Mouse (Mus musculus) cerebral cortex, adult 2 months (tissue): ENCODE results near the gene Exoc3l.

Source experiments
- WGBS: fragments of 180-500 bp; shearing (Covaris S2); methylation state at CpG from one replicate; pipeline ENCODE4 v1.1.7; 2018; 5-methylcytosine and 5-hydroxymethylcytosine counted together

Gene Exoc3l

DNA sequence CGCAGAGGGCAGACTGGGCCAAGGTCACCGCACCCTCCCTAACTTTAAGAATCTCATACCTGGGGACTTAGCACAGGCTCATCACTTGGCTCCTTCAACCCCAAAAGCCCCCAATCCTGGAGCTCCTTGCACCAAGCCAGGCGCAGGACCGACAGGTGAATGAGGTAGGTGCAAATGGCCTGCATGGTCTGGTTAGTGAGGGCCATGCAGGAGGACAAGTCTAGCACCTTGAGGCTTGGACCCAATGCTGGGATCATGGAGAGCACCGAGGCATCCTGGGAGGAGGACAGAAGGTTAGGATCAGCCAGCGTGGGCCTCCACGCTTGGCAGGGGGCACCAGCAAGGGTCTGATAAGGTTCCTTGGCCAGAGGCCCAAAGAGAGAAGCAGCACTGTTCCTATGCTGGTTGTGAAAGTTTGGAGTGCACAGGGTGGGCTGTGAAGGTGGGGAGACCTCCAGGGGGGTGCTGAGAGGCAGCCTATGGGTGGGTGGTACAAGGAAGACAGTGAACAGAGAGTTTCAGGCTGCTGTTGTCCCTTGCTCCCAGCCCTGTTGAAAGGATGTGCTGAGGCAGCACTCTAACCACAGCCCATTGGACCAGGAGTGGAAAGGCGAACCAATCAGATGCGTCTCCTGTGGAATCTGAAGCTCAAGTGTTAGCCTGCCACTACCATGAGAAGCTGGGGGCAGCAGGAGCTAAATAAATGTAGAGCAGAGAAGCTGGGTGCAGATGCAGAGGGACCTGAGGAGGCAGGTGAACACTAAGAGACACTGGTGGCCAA, 17.9 kb upstream of the Exoc3l start:
- WGBS, result 86% methylated on average over 9 of the region's 9 CpGs

DNA sequence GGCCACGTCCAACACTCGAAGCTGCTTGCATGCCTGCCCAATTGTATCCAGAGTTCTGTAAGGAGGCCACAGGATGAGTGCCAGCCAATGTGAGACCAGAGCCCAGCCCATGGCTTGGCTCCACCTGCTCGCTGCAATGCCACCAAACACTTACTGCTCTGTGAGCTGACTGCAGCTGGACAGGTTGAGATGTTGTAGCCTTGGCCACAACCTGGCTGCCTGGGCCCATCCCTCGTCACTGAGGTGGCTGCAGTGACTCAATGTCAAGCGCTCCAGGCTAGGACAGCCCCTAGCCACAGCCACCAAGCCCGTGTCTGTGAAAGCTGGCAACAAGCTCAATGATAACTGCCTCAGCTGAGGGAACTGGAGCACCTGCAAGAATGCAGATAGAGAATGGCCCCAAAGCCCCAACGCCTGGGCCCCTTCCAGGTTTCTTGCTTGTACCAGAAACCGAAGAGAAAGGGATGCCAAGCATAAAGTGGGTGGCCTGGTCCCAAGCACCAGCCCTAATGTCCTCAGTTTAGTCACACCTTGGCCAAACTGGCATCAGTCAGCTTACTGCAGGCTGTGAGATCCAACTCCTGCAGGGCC, 17.1 kb upstream of the Exoc3l start:
- WGBS, result 81% methylated on average over 8 of the region's 8 CpGs

DNA sequence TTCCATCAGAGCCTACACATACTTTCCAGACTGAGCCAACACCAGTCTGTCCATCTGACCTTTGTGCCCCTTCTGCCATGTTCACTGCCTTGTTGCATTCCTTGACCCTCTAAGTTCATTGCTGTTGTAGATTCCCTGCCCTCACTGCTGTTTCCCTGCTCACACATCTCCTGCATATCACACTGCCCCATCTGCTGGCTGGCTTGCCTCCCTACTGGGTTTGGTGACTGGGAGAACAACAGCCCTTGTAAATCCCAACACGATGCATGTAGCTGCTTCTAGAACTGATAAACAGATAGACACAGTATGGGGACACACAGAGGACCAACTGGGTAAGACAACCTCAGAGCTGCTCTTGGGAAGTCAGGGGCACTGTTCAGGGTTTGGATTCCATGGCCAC, 15.8 kb upstream of the Exoc3l start:
- WGBS, result 41% methylated on average over 1 of the region's 1 CpGs

DNA sequence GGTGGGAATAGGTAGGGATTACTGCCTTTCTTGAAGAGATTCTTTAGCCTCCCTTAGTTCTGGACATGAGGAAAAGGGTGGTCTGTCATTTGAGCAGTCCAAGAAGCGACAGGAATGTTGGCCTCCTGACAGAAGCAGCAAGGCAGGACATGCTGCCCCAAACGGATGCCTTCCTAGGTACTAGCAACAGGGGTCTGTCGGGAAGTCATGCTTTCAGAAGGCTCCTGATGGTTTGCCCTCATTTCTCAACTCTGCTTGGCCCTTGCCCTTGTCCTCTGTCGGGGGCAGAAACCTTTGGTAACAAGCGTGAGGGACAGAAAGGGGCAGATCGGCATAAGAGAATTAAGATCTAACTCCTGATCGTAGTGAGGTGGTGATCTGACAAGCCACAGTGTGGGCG, 14.2 kb upstream of the Exoc3l start:
- 85% methylated on average over 8 of the region's 8 CpGs for WGBS

DNA sequence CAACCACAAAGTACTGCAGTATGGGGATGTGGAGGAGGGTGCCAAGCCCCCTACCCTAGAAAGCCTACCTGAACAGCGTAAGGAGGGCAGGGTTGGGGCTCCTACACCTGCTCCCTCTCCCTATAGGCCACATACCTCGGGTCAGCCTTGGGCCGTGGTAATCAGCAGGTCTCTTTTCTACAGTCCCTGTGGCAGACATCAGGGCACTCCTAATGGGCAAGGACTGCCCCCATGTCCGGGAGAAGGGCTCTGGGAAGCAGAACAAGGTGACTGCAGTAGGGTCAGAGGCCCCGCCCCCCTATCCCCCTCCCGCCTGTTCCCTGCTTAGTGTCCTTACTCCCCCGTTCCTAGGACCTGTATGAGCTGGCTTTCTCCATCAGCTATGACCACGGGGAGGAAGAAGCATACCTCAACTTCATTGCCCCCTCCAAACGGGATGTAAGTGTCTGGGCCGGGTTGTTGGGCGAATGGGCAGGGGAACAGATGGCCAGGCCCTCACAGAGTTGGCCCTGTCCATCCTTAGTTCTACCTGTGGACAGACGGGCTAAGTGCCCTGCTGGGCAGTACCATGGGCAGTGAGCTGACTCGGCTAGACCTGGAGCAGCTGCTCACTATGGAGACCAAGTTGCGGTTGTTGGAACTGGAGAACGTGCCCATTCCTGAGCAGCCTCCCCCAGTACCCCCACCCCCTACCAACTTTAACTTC, 13.4 kb upstream of the Exoc3l start:
- WGBS, result 80% methylated on average over 15 of the region's 15 CpGs

DNA sequence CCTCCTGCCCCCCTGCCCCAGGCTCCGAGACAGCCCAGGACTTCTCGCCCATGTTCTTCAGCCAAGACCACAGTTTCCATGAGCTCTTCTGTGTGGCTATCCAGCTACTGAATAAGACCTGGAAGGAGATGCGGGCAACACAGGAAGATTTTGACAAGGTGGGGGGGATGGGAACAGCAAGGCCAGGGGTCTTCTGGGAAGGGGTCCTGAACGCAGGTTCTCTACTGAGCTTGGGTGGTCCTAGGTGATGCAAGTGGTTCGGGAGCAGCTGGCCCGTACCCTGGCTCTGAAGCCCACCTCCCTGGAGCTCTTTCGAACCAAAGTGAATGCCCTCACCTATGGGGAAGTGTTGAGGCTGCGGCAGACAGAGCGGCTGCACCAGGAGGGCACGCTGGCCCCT, 12.5 kb upstream of the Exoc3l start:
- WGBS, result 95% methylated on average over 10 of the region's 10 CpGs

DNA sequence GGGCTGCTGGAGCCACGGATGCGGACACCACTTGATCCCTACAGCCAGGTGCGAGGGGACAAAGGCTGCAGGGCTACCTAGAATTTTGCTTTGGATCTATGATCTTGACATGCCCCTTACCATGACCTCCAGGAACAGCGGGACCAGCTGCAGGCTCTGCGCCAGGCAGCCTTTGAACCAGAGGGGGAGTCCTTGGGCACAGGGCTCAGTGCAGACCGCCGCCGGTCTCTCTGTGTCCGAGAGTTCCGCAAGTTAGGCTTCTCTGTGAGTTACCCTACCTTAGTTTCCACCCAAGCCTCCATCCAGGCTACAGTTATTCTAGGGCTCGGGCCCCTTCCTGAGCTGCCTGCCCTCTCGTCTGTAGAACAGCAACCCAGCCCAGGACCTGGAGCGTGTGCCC, 11.8 kb upstream of the Exoc3l start:
- 95% methylated on average over 13 of the region's 13 CpGs for WGBS

DNA sequence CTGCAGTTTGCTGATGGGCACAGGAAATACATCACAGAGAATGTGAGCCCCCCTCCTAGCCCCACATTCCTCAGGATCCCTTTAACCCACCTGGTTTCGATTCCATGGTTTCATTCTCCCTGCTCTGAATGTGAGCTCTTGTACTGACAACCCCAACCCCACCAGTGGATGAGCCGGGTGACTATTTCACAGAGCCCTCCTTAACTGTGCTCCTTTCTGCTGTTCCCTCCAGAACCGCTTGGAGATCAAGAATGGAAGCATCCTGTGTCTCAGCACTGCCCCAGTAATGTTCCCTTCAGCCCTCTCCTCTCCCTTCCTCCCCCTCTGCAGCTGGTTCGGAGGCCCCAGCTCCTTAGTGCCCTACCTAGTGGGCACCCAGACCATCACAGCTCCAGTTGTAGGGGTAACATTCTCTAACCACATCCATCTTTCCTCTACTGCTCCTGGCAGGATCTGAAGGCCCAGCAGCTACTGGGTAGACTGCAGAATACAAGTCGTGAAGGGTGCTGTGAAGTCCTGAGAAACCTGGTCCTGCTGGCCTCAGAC, 10.3 kb upstream of the Exoc3l start:
- 48% methylated on average over 5 of the region's 5 CpGs for WGBS

DNA sequence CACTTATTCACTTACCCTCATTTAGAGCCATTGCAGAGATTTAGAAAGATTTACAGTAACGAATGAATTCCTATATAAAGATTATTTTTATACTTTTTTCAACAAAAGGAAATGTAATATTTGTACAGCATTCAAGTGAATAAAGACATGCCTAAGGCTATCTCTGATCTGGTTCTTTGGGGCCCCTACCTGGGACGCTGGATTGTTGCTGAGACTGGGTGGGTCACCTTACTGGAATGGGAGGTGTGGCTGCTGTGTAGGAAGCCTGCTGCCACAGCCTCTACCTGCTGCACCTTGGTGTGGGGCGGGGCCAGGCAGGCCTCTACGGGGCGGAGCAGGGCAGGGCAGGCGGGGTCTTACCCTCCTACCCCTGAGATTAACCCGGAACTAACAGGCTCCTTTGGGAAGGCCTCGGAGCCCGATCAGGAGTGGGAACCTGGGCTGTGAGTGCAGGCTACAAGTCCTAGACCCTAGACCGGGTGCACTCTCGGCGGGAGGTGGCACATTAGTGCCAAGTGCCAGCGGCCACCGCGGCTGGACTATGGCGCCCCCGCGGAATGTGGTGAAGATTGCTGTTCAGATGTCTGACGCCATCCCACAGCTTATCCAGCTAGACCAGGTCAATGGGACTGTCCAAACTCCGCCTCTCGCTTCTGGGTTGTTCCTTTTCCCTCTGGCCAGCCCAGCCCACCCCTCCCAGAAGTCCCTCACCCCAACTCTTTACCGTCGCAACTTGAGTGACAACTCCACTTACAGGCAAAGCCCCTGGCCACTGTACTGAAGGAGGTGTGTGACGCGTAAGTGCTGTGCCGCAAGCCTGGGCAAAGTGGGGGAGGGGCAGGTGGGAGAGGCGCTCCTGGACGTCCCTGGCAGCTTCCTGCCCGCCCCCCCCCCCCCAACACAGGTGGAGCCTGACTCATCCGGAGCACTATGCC, 9.6 kb upstream of the Exoc3l start, which contains the start of gene Elmo3:
TSS of gene Elmo3 (plus strand) at position 391 of the 935 bp plus-strand sequence.
- WGBS, result 6% methylated on average over 29 of the region's 30 CpGs

DNA sequence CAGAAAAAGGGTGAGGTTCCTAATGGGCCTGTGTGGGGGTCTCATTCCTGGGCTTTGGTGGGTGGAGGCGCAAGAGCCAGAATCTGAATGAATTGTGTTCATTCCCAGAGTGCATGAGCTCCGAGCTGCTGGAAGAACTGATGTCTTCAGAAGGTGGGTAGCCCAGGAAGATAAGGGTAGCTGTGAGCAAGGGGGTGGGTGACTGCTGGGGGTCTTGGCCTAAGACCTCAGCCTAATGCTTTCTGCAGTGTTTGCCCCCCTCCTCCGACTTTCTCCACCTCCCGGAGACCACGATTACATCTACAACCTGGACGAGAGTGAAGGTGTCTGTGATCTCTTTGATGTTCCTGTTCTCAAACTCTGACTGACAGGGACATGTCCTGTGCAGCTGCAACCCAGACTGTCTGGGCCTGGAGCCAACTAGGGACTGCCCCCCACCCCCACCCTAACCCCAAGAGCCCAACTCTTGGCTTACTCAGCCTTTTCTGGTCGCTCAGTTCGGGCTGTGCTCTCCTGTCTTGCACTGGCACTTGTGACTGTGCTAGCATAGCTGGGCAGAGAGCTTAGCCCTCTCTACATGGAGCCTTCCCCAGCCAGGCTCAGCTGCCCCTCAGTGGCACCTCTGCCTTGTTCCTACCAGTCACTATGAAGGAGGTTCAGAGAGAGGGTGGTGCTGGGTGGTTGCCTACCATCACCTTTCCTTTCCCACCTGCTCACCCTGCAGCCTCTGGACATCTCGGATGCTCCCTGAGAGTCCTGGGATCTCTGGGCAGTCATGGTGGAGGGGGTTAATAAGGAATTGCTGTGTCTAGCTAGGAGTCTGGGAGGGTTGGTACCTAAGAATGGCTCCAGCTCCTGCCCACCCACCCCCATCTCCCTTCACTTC, 8.7 kb upstream of the Exoc3l start:
- 36% methylated on average over 9 of the region's 9 CpGs for WGBS

DNA sequence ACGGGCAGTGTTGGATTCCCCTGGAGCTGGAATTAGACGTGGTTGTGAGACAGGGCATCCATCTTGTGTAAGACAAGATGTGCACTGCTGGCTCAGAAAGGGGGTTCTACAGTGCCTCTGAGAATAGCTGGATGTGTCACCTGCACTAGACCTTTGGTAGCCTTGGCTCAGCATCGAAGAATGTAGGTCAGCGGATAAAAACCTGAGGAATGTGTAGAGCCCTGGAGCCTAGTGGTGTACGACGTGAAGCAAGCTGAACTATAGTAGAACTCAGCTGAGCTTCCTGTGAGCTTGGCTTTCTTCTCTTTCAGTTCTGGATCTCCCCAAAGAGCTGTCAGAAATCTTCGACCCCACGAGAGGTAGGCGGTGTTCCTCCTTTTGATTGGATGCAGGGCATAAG, 8.0 kb upstream of the Exoc3l start:
- WGBS, result 53% methylated on average over 9 of the region's 9 CpGs

DNA sequence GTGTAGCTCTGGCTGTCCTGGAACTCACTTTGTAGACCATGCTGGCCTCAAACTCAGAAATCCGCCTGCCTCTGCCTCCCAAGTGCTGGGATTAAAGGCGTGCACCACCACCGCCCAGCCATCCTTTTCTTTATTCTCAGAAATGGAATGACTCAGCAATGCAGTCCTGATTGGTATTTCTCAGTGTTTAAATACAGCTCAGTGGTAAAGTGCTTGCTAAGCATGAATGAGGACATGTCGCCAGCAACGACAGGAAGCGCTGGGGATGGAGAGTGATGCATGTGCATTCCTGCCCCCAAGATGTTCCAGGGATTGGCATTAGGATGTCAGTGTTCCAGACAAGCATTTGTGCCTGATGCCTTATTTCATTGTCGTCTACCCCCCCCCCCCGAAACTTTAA, 7.5 kb upstream of the Exoc3l start:
- 50% methylated on average over 8 of the region's 8 CpGs for WGBS

DNA sequence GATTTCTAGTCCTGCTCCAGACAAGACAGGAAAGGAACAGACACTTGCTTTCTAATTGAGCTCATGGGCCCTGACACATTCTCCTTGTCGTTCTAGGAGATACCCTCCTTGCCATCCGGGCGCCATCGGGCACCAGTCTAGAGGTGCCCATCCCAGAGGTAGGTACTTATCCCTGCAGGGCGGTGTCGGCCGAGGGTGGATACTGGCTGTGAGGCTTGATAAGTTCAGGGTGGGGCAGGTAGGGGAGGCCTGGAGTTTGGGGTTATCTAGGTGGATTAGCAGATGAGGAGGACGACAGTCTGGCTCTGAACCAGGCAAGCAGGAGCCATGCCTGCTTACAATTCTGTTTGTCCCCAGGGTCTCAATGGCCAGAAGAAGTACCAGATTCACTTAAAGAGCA, 4.1 kb upstream of the Exoc3l start:
- 94% methylated on average over 8 of the region's 8 CpGs for WGBS

DNA sequence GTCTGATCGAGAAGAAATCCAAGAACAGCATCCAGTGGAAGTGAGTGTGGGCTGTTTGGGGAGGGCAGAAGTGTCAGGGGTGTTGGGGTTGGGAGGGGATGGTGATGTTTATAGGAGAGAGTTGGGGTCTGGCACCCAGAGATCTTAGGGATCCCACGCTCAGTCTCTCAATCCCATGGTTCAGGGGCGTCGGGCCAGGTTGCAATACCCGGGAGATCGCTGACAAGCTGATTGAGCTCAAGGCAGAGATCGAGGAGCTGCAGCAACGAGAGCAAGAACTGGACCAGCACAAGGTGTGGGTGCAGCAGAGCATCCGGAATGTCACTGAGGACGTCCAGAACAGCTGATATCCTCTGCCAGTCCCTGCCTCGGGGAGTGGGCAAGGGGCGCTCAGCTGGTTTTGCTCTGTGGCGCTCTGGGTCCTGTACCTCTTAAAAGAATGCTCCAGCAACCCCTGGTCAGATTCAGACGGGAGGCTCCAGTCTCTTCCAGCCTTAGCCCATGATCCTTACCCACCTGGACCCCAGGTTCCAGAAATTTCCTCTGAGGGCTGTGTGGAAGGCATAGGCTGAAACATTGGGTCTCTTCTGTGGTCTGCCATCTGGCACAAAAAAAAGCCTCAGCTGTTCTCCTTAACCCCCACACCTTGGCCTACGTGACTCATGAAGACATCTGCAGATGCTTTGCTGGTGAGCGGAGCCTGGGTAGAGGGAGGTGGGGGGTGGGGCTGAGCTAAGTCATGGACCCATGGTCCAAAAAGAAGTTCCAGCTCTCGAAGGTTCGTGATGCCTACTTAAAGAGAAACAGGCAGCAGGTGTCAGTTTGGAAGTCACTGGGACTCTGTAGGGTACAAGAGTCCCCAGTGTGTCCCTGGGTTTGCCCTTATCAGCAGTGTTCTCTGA, 2.7 kb upstream of the Exoc3l start:
- WGBS, result 45% methylated on average over 18 of the region's 18 CpGs

DNA sequence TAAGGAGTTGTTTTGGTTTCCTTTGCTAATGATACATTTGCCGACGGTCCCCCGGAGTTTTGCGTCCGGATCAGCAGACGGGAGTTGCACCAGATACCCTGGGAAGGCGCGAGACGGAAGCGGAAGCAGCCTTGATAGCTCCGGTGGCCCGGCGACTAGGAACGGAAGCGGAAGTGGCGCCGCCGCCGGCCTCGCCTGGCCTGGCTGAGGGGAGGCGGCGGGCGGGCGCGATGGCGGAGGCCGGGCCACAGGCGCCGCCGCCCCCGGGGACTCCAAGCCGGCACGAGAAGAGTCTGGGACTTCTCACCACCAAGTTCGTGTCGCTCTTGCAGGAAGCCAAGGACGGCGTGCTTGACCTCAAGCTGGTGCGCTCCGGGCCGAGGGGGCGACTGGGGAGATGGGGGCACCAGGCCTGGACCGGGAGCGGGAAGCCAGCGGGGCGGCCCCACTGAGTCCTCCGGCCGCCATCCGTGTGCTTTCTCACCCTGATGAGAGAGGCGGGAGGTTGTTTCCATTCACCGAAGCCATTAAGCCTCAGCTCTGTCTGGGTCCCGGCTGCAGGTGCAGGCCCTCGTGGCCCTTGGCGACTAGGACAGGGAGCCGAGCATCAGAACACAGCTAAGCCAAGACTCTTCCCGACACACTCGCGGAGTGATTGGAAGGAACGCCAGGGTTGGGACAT, 1.8 kb upstream of the Exoc3l start, which contains the start of gene E2f4:
TSS of gene E2f4 (plus strand) at position 153 of the 682 bp plus-strand sequence.
- under 1% methylated on average over 58 of the region's 58 CpGs for WGBS

DNA sequence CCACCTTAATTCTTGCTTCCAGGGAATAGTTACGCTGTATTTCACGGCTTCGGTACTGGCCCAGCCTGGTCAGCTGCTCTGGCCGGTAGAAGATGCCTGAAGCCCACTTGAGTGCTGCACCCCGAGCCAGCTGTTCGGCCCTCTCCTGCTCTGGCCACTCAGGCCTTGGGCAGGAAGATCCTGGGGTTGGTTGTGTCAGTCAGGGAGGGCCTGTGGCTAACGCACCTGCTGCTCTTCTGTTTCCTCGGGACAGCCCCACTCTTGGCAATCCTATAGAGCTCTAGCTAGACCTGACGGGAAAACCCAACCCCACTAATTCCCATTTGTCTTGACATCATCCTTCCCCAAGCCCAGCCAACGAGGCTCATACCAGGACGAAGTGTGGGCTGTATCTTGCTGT, 645 bp downstream of the Exoc3l start:
- WGBS, result 67% methylated on average over 11 of the region's 11 CpGs

DNA sequence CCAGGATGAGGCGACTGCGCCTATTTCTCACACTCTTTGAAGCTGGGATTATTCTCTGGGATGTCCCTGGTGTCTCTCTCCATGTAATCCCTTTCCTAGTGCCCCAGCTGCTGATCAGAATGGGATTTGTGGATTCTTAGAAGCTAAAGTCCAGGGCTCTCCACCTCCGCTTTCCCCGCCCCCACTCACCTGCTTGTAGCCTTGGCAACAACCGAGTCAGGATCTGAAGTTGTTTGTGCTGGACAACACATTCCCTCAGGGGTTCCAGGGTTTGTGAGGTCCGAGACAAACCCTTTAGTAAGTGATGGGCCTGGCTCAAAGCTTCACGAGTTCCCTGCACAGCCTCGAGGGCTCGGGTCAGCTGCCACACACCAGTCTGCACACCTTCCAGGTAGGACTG, 1.1 kb downstream of the Exoc3l start:
- WGBS, result 66% methylated on average over 9 of the region's 9 CpGs

DNA sequence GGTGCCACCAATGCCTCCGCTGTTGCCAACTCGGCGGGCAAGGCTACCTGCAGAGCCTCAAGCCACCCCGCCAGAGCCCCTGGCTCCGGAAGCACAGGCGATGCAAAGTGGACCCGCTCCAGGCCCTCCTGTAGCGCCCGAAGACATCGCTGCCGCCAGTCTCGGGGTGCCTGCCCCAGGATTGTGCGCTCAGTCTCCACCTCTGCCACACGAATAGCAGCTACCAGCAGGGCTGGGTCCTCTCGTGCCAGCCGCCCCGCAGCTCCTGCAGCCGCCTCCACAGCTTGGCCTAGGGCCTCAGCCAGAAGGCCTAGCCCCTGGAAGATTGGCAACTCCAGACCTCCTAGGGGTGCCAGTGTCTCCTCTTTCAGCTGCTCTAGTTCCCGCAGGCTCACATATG, 2.5 kb downstream of the Exoc3l start:
- 81% methylated on average over 19 of the region's 19 CpGs for WGBS

DNA sequence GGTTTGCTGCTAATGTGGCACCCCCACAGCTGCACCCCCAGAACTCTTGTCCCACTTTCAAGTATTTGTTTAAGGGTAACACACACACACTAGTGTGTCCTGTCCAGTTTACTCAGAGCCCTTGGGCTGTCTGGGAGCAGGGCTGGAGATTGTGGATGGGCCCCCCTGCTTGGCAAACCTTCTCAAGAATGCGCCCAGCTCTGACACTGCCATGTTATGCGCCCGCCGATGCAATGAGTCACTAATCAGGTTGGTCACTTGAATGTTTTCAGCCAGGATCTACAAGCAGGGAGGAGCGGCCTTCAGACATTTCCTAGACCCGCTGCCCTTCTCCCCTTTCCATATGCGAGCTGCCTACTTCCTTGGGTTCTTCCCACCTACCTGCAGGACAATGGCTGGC, 3.4 kb downstream of the Exoc3l start:
- WGBS, result 85% methylated on average over 7 of the region's 7 CpGs
